Mouse (Mus musculus) liver, adult 2 months (tissue): ENCODE measurements around the gene Chrna9.

Source experiments
- CTCF ChIP-seq: fragments of 200-500 bp; IDR thresholded peaks from 2 replicates; pipeline ENCODE4 v1.5.1; 2011; ENCODE audit warnings: low read depth, low read length, control low read depth
- POLR2A ChIP-seq: fragments of 200-500 bp; IDR thresholded peaks from 2 replicates; pipeline ENCODE4 v1.6.1; 2011; ENCODE audit warnings: low read length, control low read depth; ENCODE audit not compliant: insufficient read depth; ENCODE audit errors: extremely low read depth

DNA sequence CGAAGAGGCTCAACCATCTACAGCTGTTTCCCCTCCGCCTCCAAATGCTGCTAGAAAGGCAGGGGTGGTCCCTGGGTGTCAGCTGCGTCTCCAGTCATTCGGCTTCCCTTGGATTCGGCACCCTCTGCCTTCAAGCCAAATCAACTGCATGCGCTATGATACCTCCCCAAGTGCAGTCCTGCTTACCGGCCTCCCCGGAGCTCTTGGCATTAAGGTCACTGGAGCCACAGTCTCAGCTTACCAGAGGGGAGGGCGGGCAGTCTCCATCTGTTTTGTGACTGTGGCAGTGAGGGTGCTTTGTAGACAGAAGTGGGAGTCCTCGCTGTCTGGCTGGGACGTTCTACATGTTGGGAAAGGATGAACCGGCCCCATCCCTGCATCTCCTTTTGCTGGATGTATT is 32.4 kb downstream of the Chrna9 start:
- TF ChIP-seq CTCF (no peak), POLR2A (no peak)
